Mouse (Mus musculus) hindbrain, embryonic 12.5 days (tissue): ENCODE measurements at regions not wholly inside any gene's neighbourhood (a gene's known extent, or its start where the extent isn't known, plus 50 kb on each side); places are given as distances from the start of the nearest gene placed in this dataset.
A peak's percentile ranks its signal among the peaks of the same experiment; 100 is the strongest.

Experiments
- ATAC-seq: fragments of 200-750 bp; cut with Nextera tagmentation; 2 replicates; pipeline ENCODE4 v1.8.0; 2017; ENCODE audit warnings: moderate TSS enrichment; ENCODE audit not compliant: low FRiP score
- H3K27ac ChIP-seq: fragments of 300-500 bp; sonication (generic); 2 replicates; pipeline ENCODE4 v1.5.1; 2016; ENCODE audit warnings: mild to moderate bottlenecking
- H3K27me3 ChIP-seq: fragments of 300-500 bp; sonication (generic); 2 replicates; pipeline ENCODE4 v1.6.1; 2016; ENCODE audit warnings: mild to moderate bottlenecking
- H3K36me3 ChIP-seq: fragments of 300-500 bp; sonication (generic); 2 replicates; pipeline ENCODE4 v1.6.1; 2016; ENCODE audit warnings: mild to moderate bottlenecking
- H3K4me1 ChIP-seq: fragments of 300-500 bp; sonication (generic); 2 replicates; pipeline ENCODE4 v1.6.1; 2016
- H3K4me2 ChIP-seq: fragments of 300-500 bp; sonication (generic); replicated peaks from 2 replicates; pipeline ENCODE4 v1.6.1; 2016; ENCODE audit warnings: mild to moderate bottlenecking
- H3K4me3 ChIP-seq: fragments of 300-500 bp; sonication (generic); 2 replicates; pipeline ENCODE4 v1.5.1; 2016; ENCODE audit warnings: mild to moderate bottlenecking
- H3K9ac ChIP-seq: fragments of 300-500 bp; sonication (generic); 2 replicates; pipeline ENCODE4 v1.6.1; 2016; ENCODE audit warnings: mild to moderate bottlenecking, moderate library complexity
- H3K9me3 ChIP-seq: fragments of 300-500 bp; sonication (generic); replicated peaks from 2 replicates; pipeline ENCODE4 v1.6.1; 2016; ENCODE audit warnings: mild to moderate bottlenecking
- whole genome bisulfite sequencing: fragments of 180-500 bp; shearing (Covaris S2); methylation state at CpG from one replicate; pipeline ENCODE4 v1.1.7; 2016; 5-methylcytosine and 5-hydroxymethylcytosine counted together

GRCm38 (mm10) chrX:167015602-167016001 lies 193.5 kb downstream of the Tmsb4x start:
- Histone ChIP-seq H3K9me3 (no peaks in the 10 kb centered on the region), H3K27ac (no peak overlapping the region), H3K9ac (no peak overlapping the region), H3K4me2 (no peak overlapping the region), H3K36me3 (no peaks in the 10 kb centered on the region), H3K4me3 (no peak overlapping the region), H3K27me3 (peaks cover 40% of the 10 kb centered on the region; the same call in 1 of the 2 replicates), H3K4me1 (no peaks in the 10 kb centered on the region)
- WGBS = 64% methylated on average over 2 of the region's 2 CpGs
- ATAC-seq = no peak

- no peak overlapping the region for H3K9ac ChIP-seq
- no peak overlapping the region for H3K4me3 ChIP-seq
- H3K4me1 ChIP-seq = no peaks in the 10 kb centered on the region
- no peak overlapping the region for H3K27ac ChIP-seq
- peaks cover 40% of the 10 kb centered on the region; the same call in 1 of the 2 replicates for H3K27me3 ChIP-seq
- WGBS = 86% methylated on average over 2 of the region's 2 CpGs
- H3K4me2 ChIP-seq = no peak overlapping the region
- no peaks in the 10 kb centered on the region for H3K36me3 ChIP-seq
- no peak for ATAC-seq
- H3K9me3 ChIP-seq = no peaks in the 10 kb centered on the region
Measured at GRCm38 (mm10) chrX:167014322-167014721, 194.8 kb downstream of the Tmsb4x start.

GRCm38 (mm10) chrX:167012891-167013290 lies 196.2 kb downstream of the Tmsb4x start:
- H3K4me3 ChIP-seq = no peak overlapping the region
- H3K9ac ChIP-seq = no peak overlapping the region
- no peak overlapping the region for H3K4me2 ChIP-seq
- H3K27me3 ChIP-seq = peaks cover 32% of the 10 kb centered on the region; the same call in 1 of the 2 replicates
- H3K4me1 ChIP-seq = no peaks in the 10 kb centered on the region
- H3K27ac ChIP-seq = no peak overlapping the region
- WGBS = 78% methylated on average over 4 of the region's 4 CpGs
- H3K36me3 ChIP-seq = no peaks in the 10 kb centered on the region
- H3K9me3 ChIP-seq = no peaks in the 10 kb centered on the region
- ATAC-seq = no peak

DNA sequence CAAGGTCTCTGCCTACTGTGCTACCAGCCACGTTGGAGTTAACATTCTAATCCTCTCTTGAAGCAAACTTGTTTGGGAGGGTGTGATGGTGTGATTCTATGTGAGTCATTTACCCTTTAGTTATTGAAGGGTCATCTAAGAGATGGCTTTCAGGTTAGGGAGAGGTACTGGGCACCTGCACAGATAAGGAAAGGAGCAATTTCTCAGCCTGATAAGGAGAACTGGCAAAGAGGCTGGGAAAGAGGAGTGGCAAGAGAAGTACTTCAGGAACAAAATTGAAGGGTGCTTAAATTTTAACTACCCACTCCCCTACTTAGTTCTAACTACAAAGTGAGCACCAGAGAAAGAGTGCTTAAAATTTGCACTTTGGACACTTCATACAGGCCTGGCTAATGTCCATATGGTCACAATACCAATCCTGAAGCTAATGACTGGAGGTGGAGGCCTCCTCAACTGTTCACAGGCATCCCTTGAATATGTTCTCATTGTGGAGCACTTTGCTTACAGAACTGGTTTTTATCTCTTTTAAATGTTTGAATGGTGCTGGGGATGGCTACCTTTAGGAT lies 197.1 kb downstream of the Tmsb4x start:
- peaks cover 29% of the 10 kb centered on the region; the same call in 1 of the 2 replicates for H3K27me3 ChIP-seq
- H3K9me3 ChIP-seq = no peaks in the 10 kb centered on the region
- H3K4me1 ChIP-seq = no peaks in the 10 kb centered on the region
- no peaks in the 10 kb centered on the region for H3K36me3 ChIP-seq
- H3K4me2 ChIP-seq = no peak overlapping the region
- no peak overlapping the region for H3K4me3 ChIP-seq
- no peak overlapping the region for H3K9ac ChIP-seq
- ATAC-seq = no peak
- WGBS = 61% methylated on average over 1 of the region's 1 CpGs
- H3K27ac ChIP-seq = no peak overlapping the region

- WGBS = 84% methylated on average over 4 of the region's 4 CpGs
- peak; percentile 32; the same call in 1 of the 2 replicates for ATAC-seq
- no peaks in the 10 kb centered on the region for H3K36me3 ChIP-seq
- no peaks in the 10 kb centered on the region for H3K4me1 ChIP-seq
- no peak overlapping the region for H3K9ac ChIP-seq
- H3K27ac ChIP-seq = no peak overlapping the region
- H3K9me3 ChIP-seq = no peaks in the 10 kb centered on the region
- H3K4me2 ChIP-seq = no peak overlapping the region
- H3K27me3 ChIP-seq = peaks cover 20% of the 10 kb centered on the region; the same call in 1 of the 2 replicates
- H3K4me3 ChIP-seq = no peak overlapping the region
Measured at GRCm38 (mm10) chrX:166995855-166996254, 213.3 kb downstream of the Tmsb4x start.

- Histone ChIP-seq H3K4me2 (no peak overlapping the region), H3K9ac (no peak overlapping the region), H3K9me3 (no peaks in the 10 kb centered on the region), H3K4me1 (no peaks in the 10 kb centered on the region), H3K27ac (no peak overlapping the region), H3K27me3 (peaks cover 26% of the 10 kb centered on the region; the same call in 1 of the 2 replicates), H3K4me3 (no peak overlapping the region), H3K36me3 (no peaks in the 10 kb centered on the region)
- ATAC-seq = no peak
- WGBS = 81% methylated on average over 6 of the region's 6 CpGs
Measured at GRCm38 (mm10) chrX:166981003-166981402, 228.1 kb downstream of the Tmsb4x start.

DNA sequence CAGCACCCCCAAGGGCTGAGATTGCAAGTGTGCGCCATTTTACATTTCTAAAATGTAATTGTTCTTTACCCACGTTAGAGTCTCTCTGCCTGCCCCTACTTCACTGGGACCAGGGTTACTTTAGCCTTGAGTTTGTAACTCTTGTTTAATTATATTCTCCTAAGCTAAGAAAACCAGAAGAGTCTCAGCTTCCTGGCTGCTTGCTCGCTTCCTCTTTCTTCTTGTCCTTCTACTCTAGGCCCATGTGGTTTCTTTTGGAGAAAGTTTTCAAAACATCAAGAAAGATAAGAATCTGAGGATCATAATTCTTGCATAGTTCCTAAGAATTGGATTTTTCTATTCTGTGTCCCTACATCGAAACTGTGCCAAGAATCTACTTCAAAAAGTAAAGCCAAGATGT lies 228.6 kb downstream of the Tmsb4x start:
- no peak overlapping the region for H3K9ac ChIP-seq
- no peak for ATAC-seq
- 83% methylated on average over 4 of the region's 4 CpGs for WGBS
- no peaks in the 10 kb centered on the region for H3K9me3 ChIP-seq
- H3K4me3 ChIP-seq = no peak overlapping the region
- peaks cover 28% of the 10 kb centered on the region; the same call in 1 of the 2 replicates for H3K27me3 ChIP-seq
- H3K27ac ChIP-seq = no peak overlapping the region
- H3K36me3 ChIP-seq = no peaks in the 10 kb centered on the region
- no peaks in the 10 kb centered on the region for H3K4me1 ChIP-seq
- H3K4me2 ChIP-seq = no peak overlapping the region

- Histone ChIP-seq H3K4me1 (no peaks in the 10 kb centered on the region), H3K36me3 (no peaks in the 10 kb centered on the region), H3K4me2 (no peak overlapping the region), H3K4me3 (no peak overlapping the region), H3K9me3 (no peaks in the 10 kb centered on the region), H3K27ac (no peak overlapping the region), H3K27me3 (peaks cover 28% of the 10 kb centered on the region), H3K9ac (no peak overlapping the region)
- ATAC-seq = no peak
Measured at GRCm38 (mm10) chrX:166977029-166977428, 232.1 kb downstream of the Tmsb4x start.

DNA sequence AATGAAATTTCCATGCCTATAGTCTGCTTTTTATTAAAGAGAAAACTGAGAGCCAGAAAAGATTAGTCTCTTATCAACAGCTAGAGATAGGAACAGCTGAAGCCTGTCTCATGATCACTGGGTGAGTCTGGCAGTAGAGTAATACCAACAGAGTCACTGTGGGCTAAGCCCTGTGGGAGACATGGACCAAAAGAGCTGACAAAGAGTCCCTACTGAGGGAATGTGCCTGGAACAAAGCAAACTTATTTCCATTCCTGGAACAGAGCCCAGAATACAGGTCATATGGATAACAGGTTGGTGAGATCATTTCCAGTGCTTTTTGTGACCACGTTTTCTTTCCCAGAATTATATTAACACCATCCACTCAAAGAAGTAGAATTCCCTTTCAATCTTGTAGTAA lies 237.4 kb downstream of the Tmsb4x start:
- Histone ChIP-seq H3K4me2 (no peak overlapping the region), H3K27ac (no peak overlapping the region), H3K36me3 (no peaks in the 10 kb centered on the region), H3K9me3 (no peaks in the 10 kb centered on the region), H3K4me1 (no peaks in the 10 kb centered on the region), H3K9ac (no peak overlapping the region), H3K4me3 (no peak overlapping the region), H3K27me3 (peaks cover 7% of the 10 kb centered on the region)
- 16% methylated on average over 1 of the region's 1 CpGs for WGBS
- peak; percentile 58; the same call in 1 of the 2 replicates for ATAC-seq

DNA sequence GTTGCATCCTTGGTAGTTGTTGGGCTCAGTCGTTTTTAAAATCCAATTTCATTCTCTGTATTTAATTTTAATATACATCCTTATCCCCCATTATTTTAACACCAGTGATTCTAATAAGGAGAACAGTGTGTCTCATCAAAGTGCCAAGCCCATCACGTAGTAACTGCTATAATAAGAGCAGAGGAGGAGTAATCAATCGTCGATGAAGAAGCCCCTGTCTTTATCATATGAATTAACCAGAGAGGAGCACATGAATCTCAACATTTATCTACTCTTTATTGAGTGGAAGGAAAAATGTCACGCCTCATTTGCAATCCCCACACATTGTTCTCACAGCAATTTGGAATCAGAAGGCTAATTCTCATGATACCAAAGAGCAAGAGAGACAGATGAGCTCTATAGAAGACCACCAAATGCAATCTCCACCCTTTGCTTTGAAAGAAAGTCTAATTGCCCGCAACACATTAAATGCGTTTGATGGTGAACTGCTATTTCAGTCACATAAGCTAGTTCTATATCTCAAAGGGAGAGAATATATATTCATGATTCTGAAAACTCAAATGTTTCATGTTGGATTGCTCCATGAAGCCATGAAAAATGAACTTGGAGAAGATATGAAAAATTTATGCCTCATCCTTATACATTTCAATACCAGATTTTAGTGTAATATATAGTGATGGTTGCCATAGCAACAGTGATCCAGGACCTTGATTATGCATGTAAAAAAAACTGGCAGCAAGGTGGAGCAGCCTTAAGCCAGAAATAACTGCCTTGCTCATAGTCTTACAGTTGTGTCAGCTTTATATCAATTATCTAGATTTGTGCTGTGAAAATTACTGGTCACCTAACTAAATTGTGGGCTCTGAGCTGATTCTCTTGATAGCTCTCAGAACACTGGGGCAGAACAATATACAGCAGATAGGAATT lies 244.2 kb downstream of the Tmsb4x start:
- Histone ChIP-seq H3K27ac (no peak overlapping the region), H3K27me3 (peaks cover 5% of the 10 kb centered on the region; the same call in 1 of the 2 replicates), H3K36me3 (no peaks in the 10 kb centered on the region), H3K9me3 (no peaks in the 10 kb centered on the region), H3K4me2 (no peak overlapping the region), H3K9ac (no peak overlapping the region), H3K4me3 (no peak overlapping the region), H3K4me1 (no peaks in the 10 kb centered on the region)
- ATAC-seq = peak; percentile 56; the same call in 1 of the 2 replicates
- 50% methylated on average over 7 of the region's 7 CpGs for WGBS

- Histone ChIP-seq H3K4me1 (no peaks in the 10 kb centered on the region; the same call in 1 of the 2 replicates), H3K9me3 (no peaks in the 10 kb centered on the region), H3K4me2 (no peak overlapping the region), H3K27ac (no peak overlapping the region), H3K4me3 (no peak overlapping the region), H3K27me3 (peaks cover 19% of the 10 kb centered on the region), H3K9ac (no peak overlapping the region), H3K36me3 (no peaks in the 10 kb centered on the region)
- WGBS = 47% methylated on average over 14 of the region's 14 CpGs
- no peak for ATAC-seq
Measured at GRCm38 (mm10) chrX:166952528-166953189, 256.5 kb downstream of the Tmsb4x start.

- Histone ChIP-seq H3K9ac (no peak overlapping the region), H3K9me3 (no peaks in the 10 kb centered on the region), H3K4me2 (no peak overlapping the region), H3K27ac (no peak overlapping the region), H3K4me3 (no peak overlapping the region), H3K36me3 (no peaks in the 10 kb centered on the region), H3K27me3 (peaks cover 14% of the 10 kb centered on the region), H3K4me1 (no peaks in the 10 kb centered on the region; the same call in 1 of the 2 replicates)
- 80% methylated on average over 6 of the region's 6 CpGs for WGBS
- no peak for ATAC-seq
Measured at GRCm38 (mm10) chrX:166951011-166951410, 258.1 kb downstream of the Tmsb4x start.
